Mouse (Mus musculus): Measurements from ENCODE around the gene 1700001P01Rik. TPM values are rescaled to one million over a fixed set of nuclear protein-coding genes. Genes with fewer than 3 reads are reported as not detected.

Gene 1700001P01Rik
- polyA plus RNA-seq, 1 experiment, result 0.80 TPM

GRCm38 (mm10) chr11:97771410-97771809, 4.3 kb downstream of the 1700001P01Rik start:
- Histone ChIP-seq H3K27me3 (ENCODE audit: control insufficient read depth, insufficient read depth, low read length) (no peaks in the 10 kb centered on the region), H3K4me1 (ENCODE audit: control insufficient read depth, insufficient read depth, low read length) (no peaks in the 10 kb centered on the region), H3K27ac (ENCODE audit: insufficient read depth, low read length) (no peak overlapping the region), H3K4me3 (replicated peaks; ENCODE audit: insufficient read depth, low read depth, low read length) (no peak overlapping the region)
- DNase-seq, result no peak
- 79% methylated on average over 14 of the region's 14 CpGs for WGBS
- TF ChIP-seq CTCF (IDR thresholded peaks at IDR 0.05; ENCODE audit: borderline replicate concordance, insufficient read depth, low read depth, low read length) (no peak), POLR2A (IDR thresholded peaks at IDR 0.05; ENCODE audit: borderline replicate concordance, insufficient read depth, low read length) (no peak)

- no peak overlapping the region for H3K4me3 ChIP-seq (replicated peaks; ENCODE audit: insufficient read depth, low read depth, low read length)
- TF ChIP-seq POLR2A (IDR thresholded peaks at IDR 0.05; ENCODE audit: borderline replicate concordance, insufficient read depth, low read length) (no peak), CTCF (IDR thresholded peaks at IDR 0.05; ENCODE audit: borderline replicate concordance, insufficient read depth, low read depth, low read length) (no peak)
- H3K27me3 ChIP-seq (ENCODE audit: control insufficient read depth, insufficient read depth, low read length), result no peaks in the 10 kb centered on the region
- no peak overlapping the region for H3K27ac ChIP-seq (ENCODE audit: insufficient read depth, low read length)
- WGBS, result 36% methylated on average over 2 of the region's 2 CpGs
- H3K4me1 ChIP-seq (ENCODE audit: control insufficient read depth, insufficient read depth, low read length), result peaks cover 8% of the 10 kb centered on the region; the same call in 1 of the 2 replicates
- DNase-seq, result no peak
Observed at GRCm38 (mm10) chr11:97769704-97770103, 6.0 kb downstream of the 1700001P01Rik start.

- TF ChIP-seq POLR2A (IDR thresholded peaks at IDR 0.05; ENCODE audit: borderline replicate concordance, insufficient read depth, low read length) (peak; percentile 93; the same call in 1 of the 2 replicates), CTCF (IDR thresholded peaks at IDR 0.05; ENCODE audit: borderline replicate concordance, insufficient read depth, low read depth, low read length) (no peak)
- Histone ChIP-seq H3K27me3 (ENCODE audit: control insufficient read depth, insufficient read depth, low read length) (no peaks in the 10 kb centered on the region), H3K27ac (ENCODE audit: insufficient read depth, low read length) (peak within 1 kb of the TSS; percentile 91), H3K4me3 (replicated peaks; ENCODE audit: insufficient read depth, low read depth, low read length) (peak within 1 kb of the TSS; percentile 95), H3K4me1 (ENCODE audit: control insufficient read depth, insufficient read depth, low read length) (peaks cover 8% of the 10 kb centered on the region; the same call in 1 of the 2 replicates)
- peak; percentile 95 to 96 for DNase-seq
- WGBS, result under 1% methylated on average over 38 of the region's 38 CpGs
Observed at GRCm38 (mm10) chr11:97766154-97766881, 9.4 kb downstream of the 1700001P01Rik start, which contains the start of gene Cwc25. Cwc25 (minus strand) TSS chr11:97766556.

GRCm38 (mm10) chr11:97761638-97762037, 14.1 kb downstream of the 1700001P01Rik start:
- TF ChIP-seq POLR2A (IDR thresholded peaks at IDR 0.05; ENCODE audit: borderline replicate concordance, insufficient read depth, low read length), result no peak
- no peak for TF ChIP-seq CTCF (IDR thresholded peaks at IDR 0.05; ENCODE audit: borderline replicate concordance, insufficient read depth, low read depth, low read length)
- no peaks in the 10 kb centered on the region for H3K27me3 ChIP-seq (ENCODE audit: control insufficient read depth, insufficient read depth, low read length)
- H3K4me1 ChIP-seq (ENCODE audit: control insufficient read depth, insufficient read depth, low read length), result peaks cover 8% of the 10 kb centered on the region; the same call in 1 of the 2 replicates
- no peak overlapping the region for H3K27ac ChIP-seq (ENCODE audit: insufficient read depth, low read length)
- no peak for DNase-seq
- no peak overlapping the region for H3K4me3 ChIP-seq (replicated peaks; ENCODE audit: insufficient read depth, low read depth, low read length)

- no peak for TF ChIP-seq CTCF (IDR thresholded peaks at IDR 0.05; ENCODE audit: borderline replicate concordance, insufficient read depth, low read depth, low read length)
- TF ChIP-seq POLR2A (IDR thresholded peaks at IDR 0.05; ENCODE audit: borderline replicate concordance, insufficient read depth, low read length), result no peak
- WGBS, result 80% methylated on average over 6 of the region's 6 CpGs
Observed at GRCm38 (mm10) chr11:97758942-97759341, 16.8 kb downstream of the 1700001P01Rik start.

GRCm38 (mm10) chr11:97758125-97758524, 17.6 kb downstream of the 1700001P01Rik start:
- 91% methylated on average over 1 of the region's 1 CpGs for WGBS
- DNase-seq, result no peak
- no peak overlapping the region for H3K4me3 ChIP-seq (replicated peaks; ENCODE audit: insufficient read depth, low read depth, low read length)
- H3K4me1 ChIP-seq (ENCODE audit: control insufficient read depth, insufficient read depth, low read length), result no peaks in the 10 kb centered on the region
- H3K27ac ChIP-seq (ENCODE audit: insufficient read depth, low read length), result no peak overlapping the region
- TF ChIP-seq CTCF (IDR thresholded peaks at IDR 0.05; ENCODE audit: borderline replicate concordance, insufficient read depth, low read depth, low read length), result no peak
- no peak for TF ChIP-seq POLR2A (IDR thresholded peaks at IDR 0.05; ENCODE audit: borderline replicate concordance, insufficient read depth, low read length)
- no peaks in the 10 kb centered on the region for H3K27me3 ChIP-seq (ENCODE audit: control insufficient read depth, insufficient read depth, low read length)

More at GRCm38 (mm10) chr11:97758942-97759341, 16.8 kb downstream of the 1700001P01Rik start:
- no peak for DNase-seq
- Histone ChIP-seq H3K4me1 (ENCODE audit: control insufficient read depth, insufficient read depth, low read length) (no peaks in the 10 kb centered on the region), H3K27ac (ENCODE audit: insufficient read depth, low read length) (no peak overlapping the region), H3K27me3 (ENCODE audit: control insufficient read depth, insufficient read depth, low read length) (no peaks in the 10 kb centered on the region), H3K4me3 (replicated peaks; ENCODE audit: insufficient read depth, low read depth, low read length) (no peak overlapping the region)

GRCm38 (mm10) chr11:97753277-97753676, 22.4 kb downstream of the 1700001P01Rik start:
- Histone ChIP-seq H3K4me1 (ENCODE audit: control insufficient read depth, insufficient read depth, low read length) (no peaks in the 10 kb centered on the region), H3K27me3 (ENCODE audit: control insufficient read depth, insufficient read depth, low read length) (no peaks in the 10 kb centered on the region), H3K4me3 (replicated peaks; ENCODE audit: insufficient read depth, low read depth, low read length) (no peak overlapping the region), H3K27ac (ENCODE audit: insufficient read depth, low read length) (no peak overlapping the region)
- TF ChIP-seq CTCF (IDR thresholded peaks at IDR 0.05; ENCODE audit: borderline replicate concordance, insufficient read depth, low read depth, low read length) (no peak), POLR2A (IDR thresholded peaks at IDR 0.05; ENCODE audit: borderline replicate concordance, insufficient read depth, low read length) (no peak)
- DNase-seq, result no peak
- 88% methylated on average over 8 of the region's 8 CpGs for WGBS

- Histone ChIP-seq H3K27me3 (ENCODE audit: control insufficient read depth, insufficient read depth, low read length) (no peaks in the 10 kb centered on the region), H3K4me1 (ENCODE audit: control insufficient read depth, insufficient read depth, low read length) (peaks cover 2% of the 10 kb centered on the region), H3K27ac (ENCODE audit: insufficient read depth, low read length) (no peak overlapping the region), H3K4me3 (replicated peaks; ENCODE audit: insufficient read depth, low read depth, low read length) (no peak overlapping the region)
- TF ChIP-seq POLR2A (IDR thresholded peaks at IDR 0.05; ENCODE audit: borderline replicate concordance, insufficient read depth, low read length), result no peak
- no peak for TF ChIP-seq CTCF (IDR thresholded peaks at IDR 0.05; ENCODE audit: borderline replicate concordance, insufficient read depth, low read depth, low read length)
- 59% methylated on average over 5 of the region's 5 CpGs for WGBS
- no peak for DNase-seq
Observed at GRCm38 (mm10) chr11:97748496-97748895, 27.2 kb downstream of the 1700001P01Rik start.

All from cerebellum, adult 2 months (tissue).